Comparison of ENCODE assay signal across 14 mouse cellular contexts in genomic region chrX:36831632-36832031, GRCm38 (mm10). TPM values are rescaled to one million over a fixed set of nuclear protein-coding genes. Genes with fewer than 3 reads are reported as not detected.
A peak's percentile ranks its signal among the peaks of the same experiment; 100 is the strongest.
DNase-seq lines count a peak whose midpoint lies in the region; ATAC-seq lines count a peak whose summit lies in the region.
"Had no signal": no experiment of that assay in that cellular context is flagged by ENCODE, and none has a peak within 500 bp of the region (broad histone marks: within the 10 kb centered on the region; RNA-seq: fewer than 3 reads in every experiment).

No protein-coding gene starts in this region.

- no peaks in the 10 kb centered on the region for H3K36me3 ChIP-seq in embryonic facial prominence, embryonic 14.5 days (ENCODE audit: control insufficient read depth, insufficient read depth, low read length)
- H3K36me3 ChIP-seq in embryonic facial prominence, embryonic 10.5 days (replicated peaks), result no peaks in the 10 kb centered on the region
- no peaks in the 10 kb centered on the region for H3K36me3 ChIP-seq in kidney, embryonic 16.5 days (ENCODE audit: insufficient read depth, low read length)
- no peaks in the 10 kb centered on the region for H3K36me3 ChIP-seq in heart, embryonic 14.5 days (ENCODE audit: control insufficient read depth, insufficient read depth, low read length)
- H3K36me3 ChIP-seq: hindbrain, embryonic 10.5 days; intestine, embryonic 15.5 days; limb, embryonic 13.5 days had no signal

- no peaks in the 10 kb centered on the region for H3K27me3 ChIP-seq in embryonic facial prominence, embryonic 14.5 days (replicated peaks; ENCODE audit: control insufficient read depth, insufficient read depth, low read length)
- H3K27me3 ChIP-seq in embryonic facial prominence, embryonic 10.5 days (replicated peaks; ENCODE audit: low read depth, poor library complexity, severe bottlenecking), result no peaks in the 10 kb centered on the region
- no peaks in the 10 kb centered on the region for H3K27me3 ChIP-seq in kidney, embryonic 16.5 days (ENCODE audit: insufficient read depth, low read length)
- no peaks in the 10 kb centered on the region for H3K27me3 ChIP-seq in heart, embryonic 14.5 days (ENCODE audit: control insufficient read depth, insufficient read depth, low read length)
- H3K27me3 ChIP-seq: intestine, embryonic 15.5 days; limb, embryonic 13.5 days had no signal

- no peaks in the 10 kb centered on the region for H3K9me3 ChIP-seq in embryonic facial prominence, embryonic 14.5 days (ENCODE audit: control insufficient read depth, low read length)
- no peaks in the 10 kb centered on the region for H3K9me3 ChIP-seq in embryonic facial prominence, embryonic 10.5 days
- no peaks in the 10 kb centered on the region for H3K9me3 ChIP-seq in kidney, embryonic 16.5 days (ENCODE audit: low read length)
- no peaks in the 10 kb centered on the region for H3K9me3 ChIP-seq in heart, embryonic 14.5 days (ENCODE audit: control insufficient read depth, low read length)
- H3K9me3 ChIP-seq: hindbrain, embryonic 10.5 days; intestine, embryonic 15.5 days; limb, embryonic 13.5 days had no signal

- no peak for ATAC-seq in embryonic facial prominence, embryonic 14.5 days (ENCODE audit: low read depth)
- 0 out of 2 replicates have a peak, but pooled peaks have one; percentile 26 for ATAC-seq in kidney, embryonic 16.5 days (ENCODE audit: low FRiP score, low TSS enrichment)
- ATAC-seq in heart, embryonic 14.5 days (ENCODE audit: insufficient number of reproducible peaks, insufficient read depth, low FRiP score, low read depth), result 0 out of 2 replicates have a peak, but pooled peaks have one; percentile 21
- ATAC-seq: intestine, embryonic 15.5 days had no signal

- WGBS in embryonic facial prominence, embryonic 14.5 days, result 62% methylated on average over 4 of the region's 4 CpGs
- 77% methylated on average over 4 of the region's 4 CpGs for WGBS in embryonic facial prominence, embryonic 10.5 days
- 69% methylated on average over 4 of the region's 4 CpGs for WGBS in kidney, embryonic 16.5 days
- WGBS in heart, embryonic 14.5 days, result 31% methylated on average over 4 of the region's 4 CpGs

- no peak overlapping the region for H3K4me3 ChIP-seq in embryonic facial prominence, embryonic 14.5 days (ENCODE audit: low read depth, low read length)
- H3K4me3 ChIP-seq in embryonic facial prominence, embryonic 10.5 days, result no peak overlapping the region
- no peak overlapping the region for H3K4me3 ChIP-seq in kidney, embryonic 16.5 days (ENCODE audit: low read length)
- H3K4me3 ChIP-seq in heart, embryonic 14.5 days (ENCODE audit: control insufficient read depth in 1 of 2, insufficient read depth in 1 of 2, low read depth in 1 of 2, low read length in 2 of 2), result no peak overlapping the region
- H3K4me3 ChIP-seq: hindbrain, embryonic 10.5 days; intestine, embryonic 15.5 days; limb, embryonic 13.5 days had no signal

- H3K27ac ChIP-seq in embryonic facial prominence, embryonic 14.5 days (replicated peaks; ENCODE audit: low read depth, low read length), result no peak overlapping the region
- no peak overlapping the region for H3K27ac ChIP-seq in embryonic facial prominence, embryonic 10.5 days (replicated peaks)
- H3K27ac ChIP-seq in kidney, embryonic 16.5 days (ENCODE audit: low read length), result no peak overlapping the region
- H3K27ac ChIP-seq in heart, embryonic 14.5 days (replicated peaks in 1 of 2; ENCODE audit: control insufficient read depth in 1 of 2, insufficient read depth in 1 of 2, low read depth in 2 of 2, low read length in 2 of 2), result peak overlapping the region in 1 of 2 experiments; percentile 33; a peak in 1 of 4 replicates
- H3K27ac ChIP-seq: hindbrain, embryonic 10.5 days; intestine, embryonic 15.5 days; limb, embryonic 13.5 days had no signal

- H3K4me2 ChIP-seq in embryonic facial prominence, embryonic 14.5 days (ENCODE audit: low read depth, low read length), result no peak overlapping the region
- H3K4me2 ChIP-seq in kidney, embryonic 16.5 days (replicated peaks; ENCODE audit: low read depth, low read length), result no peak overlapping the region
- no peak overlapping the region for H3K4me2 ChIP-seq in heart, embryonic 14.5 days (ENCODE audit: low read length)
- H3K4me2 ChIP-seq: intestine, embryonic 15.5 days; limb, embryonic 13.5 days had no signal

- H3K4me1 ChIP-seq in embryonic facial prominence, embryonic 14.5 days (ENCODE audit: control insufficient read depth, insufficient read depth, low read length), result no peaks in the 10 kb centered on the region
- peaks cover 3% of the 10 kb centered on the region; the same call in 1 of the 2 replicates for H3K4me1 ChIP-seq in embryonic facial prominence, embryonic 10.5 days
- H3K4me1 ChIP-seq in kidney, embryonic 16.5 days (ENCODE audit: insufficient read depth, low read length), result no peaks in the 10 kb centered on the region
- peaks cover 2 to 12% of the 10 kb centered on the region in 2 experiments; a peak in 2 of 4 replicates for H3K4me1 ChIP-seq in heart, embryonic 14.5 days (ENCODE audit: control insufficient read depth in 2 of 2, insufficient read depth in 2 of 2, low read length in 2 of 2)
- H3K4me1 ChIP-seq: limb, embryonic 13.5 days had no signal

- H3K9ac ChIP-seq in embryonic facial prominence, embryonic 14.5 days (ENCODE audit: low read depth, low read length), result no peak overlapping the region
- H3K9ac ChIP-seq in kidney, embryonic 16.5 days (replicated peaks; ENCODE audit: low read length), result no peak overlapping the region
- H3K9ac ChIP-seq in heart, embryonic 14.5 days (ENCODE audit: low read length), result no peak overlapping the region
- H3K9ac ChIP-seq: intestine, embryonic 15.5 days; limb, embryonic 13.5 days had no signal

- peak; percentile 23 for DNase-seq in embryonic facial prominence, embryonic 14.5 days (ENCODE audit: low spot score)
- no peak for DNase-seq in embryonic facial prominence, embryonic 10.5 days (ENCODE audit: low spot score)
- DNase-seq in kidney, adult 9 months, result no peak
- DNase-seq in lung, postnatal 36 days, result peak; percentile 59
- no peak for DNase-seq in kidney, postnatal 25 days
- DNase-seq in urinary bladder, adult 2 months (ENCODE audit: low spot score), result no peak
- DNase-seq: adrenal gland, postnatal 14 days; cerebellum, postnatal 14 days; kidney, postnatal 36 days had no signal

RNA-seq across cellular contexts. Expression of gene Slc25a5, which starts 36.2 kb away (rescaled TPM):
- polyA plus RNA-seq in embryonic facial prominence, embryonic 14.5 days (2014; fragmentation: Nextera tagmentation; extraction: Ambion mirVana), result 555 and 588 TPM in 2 replicates
- polyA plus RNA-seq in embryonic facial prominence, embryonic 10.5 days (2016; fragmentation: Nextera tagmentation; extraction: Ambion mirVana), result 764 and 848 TPM in 2 replicates
- 924 and 964 TPM in 2 replicates for polyA plus RNA-seq in kidney, embryonic 16.5 days (2015; fragmentation: Nextera tagmentation; extraction: Ambion mirVana)
- polyA plus RNA-seq in heart, embryonic 14.5 days (2014; fragmentation: Nextera tagmentation; extraction: Ambion mirVana), result 1,151 and 1,230 TPM in 2 replicates
- 445 and 526 TPM in 2 replicates for polyA plus RNA-seq in urinary bladder, adult 2 months (2012; rRNA removed)

RNA-seq across cellular contexts. Expression of gene Ube2a, which starts 42.1 kb away (rescaled TPM):
- polyA plus RNA-seq in embryonic facial prominence, embryonic 14.5 days (2014; fragmentation: Nextera tagmentation; extraction: Ambion mirVana), result 124 and 125 TPM in 2 replicates
- 126 and 130 TPM in 2 replicates for polyA plus RNA-seq in embryonic facial prominence, embryonic 10.5 days (2016; fragmentation: Nextera tagmentation; extraction: Ambion mirVana)
- polyA plus RNA-seq in kidney, embryonic 16.5 days (2015; fragmentation: Nextera tagmentation; extraction: Ambion mirVana), result 116 and 118 TPM in 2 replicates
- 157 and 162 TPM in 2 replicates for polyA plus RNA-seq in heart, embryonic 14.5 days (2014; fragmentation: Nextera tagmentation; extraction: Ambion mirVana)
- 43.4 and 45.0 TPM in 2 replicates for polyA plus RNA-seq in urinary bladder, adult 2 months (2012; rRNA removed)

RNA-seq across cellular contexts. Expression of gene C330007P06Rik, which starts 42.3 kb away (rescaled TPM):
- polyA plus RNA-seq in embryonic facial prominence, embryonic 14.5 days (2014; fragmentation: Nextera tagmentation; extraction: Ambion mirVana), result 31.9 and 33.9 TPM in 2 replicates
- polyA plus RNA-seq in embryonic facial prominence, embryonic 10.5 days (2016; fragmentation: Nextera tagmentation; extraction: Ambion mirVana), result 34.1 and 35.4 TPM in 2 replicates
- polyA plus RNA-seq in kidney, embryonic 16.5 days (2015; fragmentation: Nextera tagmentation; extraction: Ambion mirVana), result 29.5 and 33.9 TPM in 2 replicates
- 20.0 and 21.1 TPM in 2 replicates for polyA plus RNA-seq in heart, embryonic 14.5 days (2014; fragmentation: Nextera tagmentation; extraction: Ambion mirVana)
- polyA plus RNA-seq in urinary bladder, adult 2 months (2012; rRNA removed), result 15.9 and 19.7 TPM in 2 replicates

Comparison
In these comparisons a context has a peak if more than half of its experiments do, and no peak if none do; other contexts are left out.
1. DNase-seq: peak in embryonic facial prominence, embryonic 14.5 days (single experiment) and lung, postnatal 36 days (single experiment); none in embryonic facial prominence, embryonic 10.5 days (single experiment), kidney, adult 9 months (single experiment), kidney, postnatal 25 days (0 of 2) and urinary bladder, adult 2 months (single experiment).